Mouse (Mus musculus) neural tube, embryonic 11.5 days (tissue): ENCODE data around the gene Casp14. TPM values are rescaled to one million over a fixed set of nuclear protein-coding genes. Genes with fewer than 3 reads are reported as not detected.

Source experiments
- ATAC-seq: fragments of 200-750 bp; cut with Nextera tagmentation; 2 replicates; pipeline ENCODE4 v1.8.0; 2017; ENCODE audit warnings: moderate number of reproducible peaks, mild to moderate bottlenecking, moderate TSS enrichment, moderate library complexity; ENCODE audit not compliant: insufficient read depth, low FRiP score, low TSS enrichment
- DNase-seq: peaks from one replicate; pipeline ENCODE4 v3.0.0-alpha.2; 2015; ENCODE audit warnings: low spot score
- H3K27ac ChIP-seq: fragments of 300-500 bp; sonication (generic); 2 replicates; pipeline ENCODE4 v1.5.1; 2014; ENCODE audit warnings: low read depth, mild to moderate bottlenecking, low read length
- H3K27me3 ChIP-seq: fragments of 300-500 bp; sonication (generic); 2 replicates; pipeline ENCODE4 v1.6.1; 2014; ENCODE audit warnings: mild to moderate bottlenecking, low read length, mixed read lengths; ENCODE audit not compliant: control insufficient read depth, insufficient read depth
- H3K36me3 ChIP-seq: fragments of 300-500 bp; sonication (generic); 2 replicates; pipeline ENCODE4 v1.6.1; 2014; ENCODE audit warnings: mild to moderate bottlenecking, low read length, moderate library complexity, mixed read lengths; ENCODE audit not compliant: control insufficient read depth, insufficient read depth
- H3K4me1 ChIP-seq: fragments of 300-500 bp; sonication (generic); 2 replicates; pipeline ENCODE4 v1.6.1; 2014; ENCODE audit warnings: low read length, mixed read lengths; ENCODE audit not compliant: control insufficient read depth, insufficient read depth
- H3K4me2 ChIP-seq: fragments of 300-500 bp; sonication (generic); 2 replicates; pipeline ENCODE4 v1.6.1; 2014; ENCODE audit warnings: low read depth, mild to moderate bottlenecking, moderate library complexity
- H3K4me3 ChIP-seq: fragments of 300-500 bp; sonication (generic); 2 replicates; pipeline ENCODE4 v1.5.1; 2014; ENCODE audit warnings: low read depth, low read length
- H3K9ac ChIP-seq: fragments of 300-500 bp; sonication (generic); 2 replicates; pipeline ENCODE4 v1.6.1; 2014; ENCODE audit warnings: mild to moderate bottlenecking, low read length
- H3K9me3 ChIP-seq: fragments of 300-500 bp; sonication (generic); 2 replicates; pipeline ENCODE4 v1.6.1; 2016; ENCODE audit warnings: low read length; ENCODE audit not compliant: control insufficient read depth
- WGBS: fragments of 180-500 bp; shearing (Covaris S2); extraction: QIAGEN DNeasy Blood & Tissue Kit; methylation state at CpG from one replicate; pipeline ENCODE4 v1.1.7; 2014; 5-methylcytosine and 5-hydroxymethylcytosine counted together
- polyA plus RNA-seq: library from polyadenylated mRNA; unstranded; fragments of >200 nt; fragmentation: Nextera tagmentation; extraction: Ambion mirVana; gene quantifications from 2 replicates; pipeline ENCODE4 v1.2.1, GENCODE M21; 2014

Casp14 gene
- polyA plus RNA-seq, 1 experiment from 2014 or later: not detected

- H3K9me3 ChIP-seq: no peaks in the 10 kb centered on the region
- DNase-seq (no peak), ATAC-seq (no peak)
- H3K36me3 ChIP-seq: no peaks in the 10 kb centered on the region
- no peak overlapping the region for H3K4me2 ChIP-seq
- H3K27ac ChIP-seq: no peak overlapping the region
- no peaks in the 10 kb centered on the region for H3K4me1 ChIP-seq
- H3K4me3 ChIP-seq: no peak overlapping the region
- no peaks in the 10 kb centered on the region for H3K27me3 ChIP-seq
- no peak overlapping the region for H3K9ac ChIP-seq
Observed at GRCm38 (mm10) chr10:78743721-78744120, 25.6 kb upstream of the Casp14 start.

GRCm38 (mm10) chr10:78739821-78740220 lies 21.7 kb upstream of the Casp14 start:
- Histone ChIP-seq H3K4me3 (no peak overlapping the region), H3K4me1 (no peaks in the 10 kb centered on the region), H3K27ac (no peak overlapping the region), H3K27me3 (no peaks in the 10 kb centered on the region), H3K36me3 (no peaks in the 10 kb centered on the region), H3K4me2 (no peak overlapping the region), H3K9me3 (no peaks in the 10 kb centered on the region), H3K9ac (no peak overlapping the region)
- DNase-seq (no peak), ATAC-seq (no peak)
- 81% methylated on average over 4 of the region's 4 CpGs for WGBS

- Histone ChIP-seq H3K4me2 (no peak overlapping the region), H3K9me3 (no peaks in the 10 kb centered on the region), H3K9ac (no peak overlapping the region), H3K27ac (no peak overlapping the region), H3K4me1 (no peaks in the 10 kb centered on the region), H3K4me3 (no peak overlapping the region), H3K36me3 (no peaks in the 10 kb centered on the region), H3K27me3 (no peaks in the 10 kb centered on the region)
- no peak for ATAC-seq
- no peak for DNase-seq
- 85% methylated on average over 5 of the region's 5 CpGs for WGBS
Observed at GRCm38 (mm10) chr10:78727876-78728275, 9.8 kb upstream of the Casp14 start.

- WGBS: 82% methylated on average over 3 of the region's 3 CpGs
- DNase-seq (no peak), ATAC-seq (no peak)
- H3K9ac ChIP-seq: no peak overlapping the region
- no peaks in the 10 kb centered on the region for H3K36me3 ChIP-seq
- no peak overlapping the region for H3K4me2 ChIP-seq
- H3K27me3 ChIP-seq: no peaks in the 10 kb centered on the region
- no peak overlapping the region for H3K4me3 ChIP-seq
- H3K27ac ChIP-seq: no peak overlapping the region
- no peaks in the 10 kb centered on the region for H3K9me3 ChIP-seq
- no peaks in the 10 kb centered on the region for H3K4me1 ChIP-seq
Observed at GRCm38 (mm10) chr10:78727035-78727434, 8.9 kb upstream of the Casp14 start.

GRCm38 (mm10) chr10:78723416-78723815 lies 5.3 kb upstream of the Casp14 start:
- Histone ChIP-seq H3K4me1 (no peaks in the 10 kb centered on the region), H3K27ac (no peak overlapping the region), H3K4me3 (no peak overlapping the region), H3K36me3 (no peaks in the 10 kb centered on the region), H3K9ac (no peak overlapping the region), H3K27me3 (no peaks in the 10 kb centered on the region), H3K4me2 (no peak overlapping the region), H3K9me3 (no peaks in the 10 kb centered on the region)
- DNase-seq (no peak), ATAC-seq (no peak)
- 18% methylated on average over 2 of the region's 2 CpGs for WGBS

GRCm38 (mm10) chr10:78722654-78723053 lies 4.6 kb upstream of the Casp14 start:
- no peaks in the 10 kb centered on the region for H3K9me3 ChIP-seq
- H3K36me3 ChIP-seq: no peaks in the 10 kb centered on the region
- no peaks in the 10 kb centered on the region for H3K4me1 ChIP-seq
- no peaks in the 10 kb centered on the region for H3K27me3 ChIP-seq
- WGBS: 74% methylated on average over 2 of the region's 2 CpGs
- H3K27ac ChIP-seq: no peak overlapping the region
- H3K4me2 ChIP-seq: no peak overlapping the region
- no peak overlapping the region for H3K9ac ChIP-seq
- H3K4me3 ChIP-seq: no peak overlapping the region
- DNase-seq (no peak), ATAC-seq (no peak)

- Histone ChIP-seq H3K36me3 (no peaks in the 10 kb centered on the region), H3K9ac (no peak overlapping the region), H3K4me3 (no peak overlapping the region), H3K4me1 (no peaks in the 10 kb centered on the region), H3K4me2 (no peak overlapping the region), H3K27ac (no peak overlapping the region), H3K27me3 (no peaks in the 10 kb centered on the region), H3K9me3 (no peaks in the 10 kb centered on the region)
- DNase-seq (no peak), ATAC-seq (no peak)
- 90% methylated on average over 5 of the region's 5 CpGs for WGBS
Observed at GRCm38 (mm10) chr10:78722036-78722435, 3.9 kb upstream of the Casp14 start.

- H3K36me3 ChIP-seq: no peaks in the 10 kb centered on the region
- ATAC-seq: no peak
- no peaks in the 10 kb centered on the region for H3K4me1 ChIP-seq
- H3K27ac ChIP-seq: no peak overlapping the region
- no peak overlapping the region for H3K9ac ChIP-seq
- H3K4me2 ChIP-seq: no peak overlapping the region
- no peak overlapping the region for H3K4me3 ChIP-seq
- DNase-seq: no peak
- H3K9me3 ChIP-seq: no peaks in the 10 kb centered on the region
- H3K27me3 ChIP-seq: no peaks in the 10 kb centered on the region
Observed at GRCm38 (mm10) chr10:78716231-78716630, 1.9 kb downstream of the Casp14 start.

GRCm38 (mm10) chr10:78715156-78715555 lies 2.9 kb downstream of the Casp14 start:
- Histone ChIP-seq H3K4me3 (no peak overlapping the region), H3K9me3 (no peaks in the 10 kb centered on the region), H3K9ac (no peak overlapping the region), H3K4me1 (no peaks in the 10 kb centered on the region), H3K36me3 (no peaks in the 10 kb centered on the region), H3K4me2 (no peak overlapping the region), H3K27me3 (no peaks in the 10 kb centered on the region), H3K27ac (no peak overlapping the region)
- DNase-seq (no peak), ATAC-seq (no peak)
- 96% methylated on average over 7 of the region's 7 CpGs for WGBS
